Mouse (Mus musculus): ENCODE measurements around the gene Deaf1.
"Not testable (repeated sequence)": the region's sequence is repeated elsewhere in the genome, so short reads cannot be mapped to it uniquely, and the experiment has no call there.

Gene Deaf1

DNA sequence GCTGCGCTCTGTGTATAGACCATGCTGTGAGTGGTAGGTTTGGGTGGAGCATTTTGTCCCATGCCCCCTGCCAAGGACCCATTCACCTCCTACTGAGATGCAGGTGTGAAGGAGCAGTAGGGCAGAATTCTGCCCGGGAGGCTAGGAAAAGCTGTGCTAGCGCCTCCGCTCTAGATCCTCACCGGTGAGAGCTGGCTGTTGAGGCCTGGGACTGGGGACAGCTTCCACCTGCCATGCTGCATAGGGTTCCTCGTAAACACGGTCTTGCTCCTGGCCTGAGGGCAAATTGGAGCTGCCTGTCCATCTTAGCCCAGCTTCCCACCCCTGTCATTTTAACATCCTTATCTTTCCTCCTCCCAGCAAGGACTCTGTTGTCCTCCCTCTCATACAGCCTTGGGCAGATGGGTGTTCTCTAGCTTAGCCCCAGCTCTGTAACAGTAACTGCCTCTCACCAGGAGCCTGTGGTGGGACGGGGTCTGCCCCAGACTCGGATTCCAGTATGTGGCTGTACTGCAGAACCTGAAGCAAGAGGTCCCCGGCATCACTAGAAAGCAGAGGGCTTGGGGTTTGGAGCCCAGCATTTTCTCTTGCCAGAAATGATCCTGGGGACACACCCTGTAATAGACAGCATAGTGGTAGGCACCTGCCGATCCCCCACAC lies 63.3 kb downstream of the Deaf1 start:
- DNase-seq (ENCODE audit: low spot score in 2 of 2), result no peak

DNA sequence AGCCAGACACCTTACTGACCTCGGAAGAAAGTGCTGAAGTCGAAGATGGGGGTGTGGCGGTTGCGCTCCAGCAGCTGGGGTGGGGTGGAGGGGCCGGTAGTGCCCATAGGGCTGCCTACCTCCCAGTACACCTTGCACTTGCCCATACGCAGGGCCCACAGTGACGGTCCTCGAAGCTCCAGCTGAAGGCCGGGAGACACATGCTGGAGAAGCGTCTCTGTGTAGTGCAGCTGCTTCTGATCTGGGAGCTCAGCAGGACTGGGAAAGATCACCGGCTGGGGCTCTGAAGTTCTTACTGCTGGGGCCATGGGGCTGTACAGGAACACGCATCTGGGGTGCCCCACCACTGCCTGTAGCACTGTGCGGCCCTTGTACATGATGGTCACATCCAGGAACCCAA lies 63.9 kb downstream of the Deaf1 start:
- no peak for DNase-seq (ENCODE audit: low spot score in 2 of 2)

DNA sequence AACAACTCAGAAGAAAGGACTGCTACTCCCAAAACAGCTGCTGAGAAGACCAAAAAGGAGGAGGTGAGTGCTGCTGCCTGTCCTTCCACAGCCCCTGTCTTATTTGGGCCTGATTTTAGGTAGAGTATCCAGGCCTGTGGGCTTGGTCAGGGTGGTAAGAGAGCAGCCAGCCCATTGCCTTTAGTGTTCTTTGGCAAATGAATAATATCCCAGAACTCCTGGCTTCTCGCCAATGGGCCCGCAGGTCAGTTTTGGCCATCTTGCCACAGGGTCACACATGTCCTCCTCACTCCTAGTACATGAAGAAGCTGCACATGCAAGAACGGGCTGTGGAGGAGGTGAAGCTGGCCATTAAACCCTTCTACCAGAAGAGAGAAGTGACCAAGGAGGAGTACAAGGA lies 66.0 kb downstream of the Deaf1 start:
- no peak for DNase-seq (ENCODE audit: low spot score in 2 of 2)

DNA sequence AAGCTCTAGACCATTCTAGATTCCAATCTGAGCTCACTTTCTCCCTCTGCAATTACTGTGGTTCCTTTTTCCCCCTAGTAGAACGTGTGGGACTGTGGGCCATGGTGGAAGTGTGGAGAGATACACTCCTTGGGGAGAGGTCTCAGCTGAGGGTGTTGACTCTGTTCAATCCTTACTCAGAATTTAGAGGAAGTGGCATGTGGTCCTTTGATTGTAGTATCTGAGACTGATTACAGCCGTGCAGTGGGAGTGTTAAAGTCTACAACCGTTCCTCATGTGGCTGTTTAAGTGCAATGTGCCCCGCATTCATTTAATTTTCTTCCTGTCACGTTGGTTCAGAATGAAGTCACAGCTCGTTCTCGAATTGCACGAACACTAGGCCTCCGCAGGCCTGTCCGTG lies 71.3 kb downstream of the Deaf1 start:
- DNase-seq (ENCODE audit: low spot score in 2 of 2), result no peak

DNA sequence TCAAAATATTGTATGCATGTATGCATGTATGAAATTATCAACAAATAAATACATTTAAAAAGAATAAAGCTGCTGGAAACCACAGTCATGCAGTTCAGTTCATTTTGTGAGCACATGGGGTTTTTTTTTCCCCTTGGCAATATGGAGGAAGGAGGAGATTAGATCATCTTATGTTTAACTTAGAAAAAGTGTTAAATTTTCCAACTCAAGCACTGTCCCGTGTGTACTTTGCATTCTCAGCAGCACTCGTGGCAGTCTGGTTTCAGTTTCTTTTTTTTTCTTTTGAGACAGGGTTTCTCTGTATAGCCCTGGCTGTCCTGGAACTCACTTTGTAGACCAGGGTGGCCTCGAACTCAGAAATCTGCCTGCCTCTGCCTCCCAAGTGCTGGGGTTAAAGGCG lies 77.0 kb downstream of the Deaf1 start:
- DNase-seq (ENCODE audit: low spot score in 2 of 2), result not testable (repeated sequence)
